Mouse (Mus musculus) G1E (cell line): Measurements from ENCODE around the gene Kmt5c.

Experiments used
- CTCF ChIP-seq: IDR thresholded peaks from 2 replicates; pipeline ENCODE4 v1.5.1; 2012; ENCODE audit warnings: low read depth, low read length, inconsistent platforms, mixed read lengths
- GATA1 ChIP-seq: IDR thresholded peaks from 2 replicates; pipeline ENCODE4 v1.6.1; 2012; ENCODE audit warnings: borderline replicate concordance, low read length, inconsistent platforms, mixed read lengths
- GATA2 ChIP-seq: IDR thresholded peaks from 2 replicates; pipeline ENCODE4 v1.6.1; 2012; ENCODE audit warnings: low read depth, low read length, inconsistent platforms, borderline replicate concordance
- TAL1 ChIP-seq: conservative IDR thresholded peaks from 2 replicates; pipeline ENCODE4 v1.6.1; 2012; ENCODE audit warnings: low read depth, low read length, inconsistent platforms, mixed read lengths

- TF ChIP-seq GATA1 = no peak
- TF ChIP-seq CTCF = no peak
- TF ChIP-seq GATA2 = no peak
- TF ChIP-seq TAL1 = no peak
Measured at GRCm38 (mm10) chr7:4777851-4778637, 38.1 kb downstream of the Kmt5c start.
